Mouse (Mus musculus): ENCODE results near the gene Trp53bp1.

Trp53bp1 gene

DNA sequence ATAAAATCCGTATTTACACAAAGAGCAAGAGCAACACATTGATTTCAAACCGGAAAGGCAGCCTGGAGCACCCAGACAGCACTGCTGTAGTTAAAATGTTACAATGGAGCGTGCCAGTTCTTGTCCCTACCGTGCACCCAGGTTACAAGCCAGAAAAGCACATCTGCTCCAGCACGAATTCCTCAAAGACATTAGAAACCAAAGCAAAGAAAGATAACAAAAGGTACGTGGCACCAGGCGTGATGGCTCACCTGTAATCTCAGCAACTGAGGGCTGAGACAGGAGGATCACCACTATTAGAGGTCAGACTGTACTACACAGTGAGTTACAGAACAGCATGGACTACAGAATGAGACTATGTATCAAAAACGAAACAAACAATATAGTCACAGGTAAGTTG is 2.8 kb downstream of the Trp53bp1 start:
- in situ Hi-C loops (cut with MboI; ENCODE audit: low sequenced_read_pairs): no loop called here

GRCm38 (mm10) chr2:121249758-121250157 is 21.4 kb downstream of the Trp53bp1 start:
- in situ Hi-C loops (cut with MboI; ENCODE audit: low sequenced_read_pairs): no loop called here

DNA sequence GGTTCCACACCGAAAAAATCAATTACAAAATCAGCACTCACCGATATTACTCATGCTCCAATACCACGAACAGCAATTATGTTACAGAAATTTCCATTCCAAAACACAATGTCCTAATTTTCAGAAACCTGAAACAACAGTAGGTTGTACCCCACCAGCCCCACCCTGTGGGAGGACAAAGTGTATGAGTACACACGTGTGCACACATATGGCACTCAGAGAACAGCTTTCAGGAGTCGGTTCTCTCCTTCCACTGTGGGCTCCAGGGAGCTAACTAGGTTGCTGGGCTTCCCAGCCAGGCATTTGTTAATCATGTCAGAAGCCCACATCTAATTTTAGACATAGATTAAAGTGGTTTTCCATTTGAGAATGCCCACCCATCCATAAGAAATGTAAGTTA is 27.1 kb downstream of the Trp53bp1 start:
- in situ Hi-C loops (cut with MboI; ENCODE audit: low sequenced_read_pairs): no loop called here

- in situ Hi-C loops (cut with MboI; ENCODE audit: low sequenced_read_pairs): no loop called here
Observed at GRCm38 (mm10) chr2:121239426-121239825, 31.8 kb downstream of the Trp53bp1 start.

GRCm38 (mm10) chr2:121235460-121236072 is 35.6 kb downstream of the Trp53bp1 start:
- in situ Hi-C loops (cut with MboI; ENCODE audit: low sequenced_read_pairs): no loop called here

DNA sequence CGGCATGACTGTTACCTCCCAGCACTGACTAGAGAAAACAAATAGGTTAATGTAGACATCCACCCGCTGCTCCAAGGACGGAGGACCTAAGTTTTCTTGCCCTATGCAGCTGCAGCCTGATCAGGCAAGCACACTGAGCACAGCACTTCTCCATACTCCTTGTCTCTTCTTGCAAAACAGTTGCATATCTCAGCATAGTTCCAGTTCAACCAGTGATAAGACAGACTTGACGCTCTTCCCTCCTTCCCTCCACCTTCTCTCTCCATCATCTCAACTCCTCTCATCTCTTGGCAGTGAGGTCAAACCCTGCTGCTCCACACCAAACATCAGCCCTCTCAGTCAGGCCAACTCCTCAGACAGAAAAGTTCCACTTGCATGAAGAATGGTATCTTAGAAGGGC is 43.1 kb downstream of the Trp53bp1 start:
- in situ Hi-C loops (cut with MboI; ENCODE audit: low sequenced_read_pairs): no loop called here

DNA sequence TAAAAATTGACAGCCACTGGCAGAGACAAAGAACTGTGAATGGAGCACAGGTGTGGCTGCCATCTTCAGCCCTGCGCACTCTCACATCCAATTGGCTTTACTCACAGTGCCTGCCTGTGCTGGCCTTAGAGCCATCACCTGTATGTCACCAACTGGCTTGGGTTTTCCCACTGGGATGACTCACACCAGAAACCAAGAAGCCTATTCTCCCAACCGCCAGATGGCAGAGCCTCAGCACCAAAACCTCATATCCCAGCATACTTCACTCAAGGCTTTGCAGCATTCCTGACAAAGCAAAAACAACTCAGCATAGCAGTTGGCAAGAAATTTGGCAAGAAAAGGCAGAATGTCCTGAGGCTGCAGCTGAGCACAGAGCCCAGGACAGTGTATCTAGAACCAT is 48.2 kb downstream of the Trp53bp1 start:
- in situ Hi-C loops (cut with MboI; ENCODE audit: low sequenced_read_pairs): no loop called here

DNA sequence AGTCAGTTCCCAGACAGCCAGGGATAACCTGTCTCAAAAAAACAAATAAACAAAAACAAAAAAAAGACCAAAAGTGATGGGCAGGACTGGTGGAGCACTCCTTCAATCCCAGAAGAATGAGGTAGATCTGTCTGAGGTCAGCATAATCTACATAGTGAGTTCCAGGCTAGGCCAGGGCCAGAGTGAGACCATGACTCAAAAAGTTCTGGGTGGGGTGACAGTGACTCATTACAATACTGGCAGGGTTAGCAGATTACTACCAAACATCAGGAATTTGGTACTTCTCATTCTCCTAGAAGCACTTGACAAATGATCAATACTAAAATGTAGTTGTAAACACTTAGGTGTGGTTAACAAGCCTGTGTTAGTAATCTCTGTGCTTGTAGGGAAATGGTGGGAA is 51.2 kb downstream of the Trp53bp1 start:
- in situ Hi-C loops (cut with MboI; ENCODE audit: low sequenced_read_pairs): no loop called here

DNA sequence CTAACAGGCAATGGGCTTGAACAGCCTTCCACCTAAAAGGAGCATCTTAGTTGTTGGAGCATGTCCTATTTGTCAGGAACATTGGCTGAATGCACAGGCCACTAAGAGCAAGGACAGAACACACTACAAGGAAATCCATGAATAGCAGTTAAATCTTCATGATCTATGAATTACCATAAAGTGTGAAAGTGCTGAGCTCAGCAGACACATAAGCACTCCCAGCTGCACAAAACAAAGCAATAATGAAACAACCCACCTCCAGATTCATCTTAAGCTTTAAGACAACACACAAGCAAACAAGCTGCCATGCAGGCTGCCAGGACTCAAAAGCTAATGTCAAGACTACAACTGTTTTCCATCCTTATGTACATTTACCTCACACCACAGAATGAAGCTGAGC is 52.0 kb downstream of the Trp53bp1 start:
- in situ Hi-C loops (cut with MboI; ENCODE audit: low sequenced_read_pairs): no loop called here

GRCm38 (mm10) chr2:121214491-121214890 is 56.7 kb downstream of the Trp53bp1 start:
- in situ Hi-C loops (cut with MboI; ENCODE audit: low sequenced_read_pairs): no loop called here

GRCm38 (mm10) chr2:121206541-121206940 is 64.7 kb downstream of the Trp53bp1 start:
- in situ Hi-C loops (cut with MboI; ENCODE audit: low sequenced_read_pairs): no loop called here

GRCm38 (mm10) chr2:121204276-121204675 is 66.9 kb downstream of the Trp53bp1 start:
- in situ Hi-C loops (cut with MboI; ENCODE audit: low sequenced_read_pairs): no loop called here

- in situ Hi-C loops (cut with MboI; ENCODE audit: low sequenced_read_pairs): loop anchor here (25.0 kb wide), 1 partner anchor 192 kb away; the partner anchor contains the start of gene Strc
Observed at GRCm38 (mm10) chr2:121195466-121195865, 75.7 kb downstream of the Trp53bp1 start.

DNA sequence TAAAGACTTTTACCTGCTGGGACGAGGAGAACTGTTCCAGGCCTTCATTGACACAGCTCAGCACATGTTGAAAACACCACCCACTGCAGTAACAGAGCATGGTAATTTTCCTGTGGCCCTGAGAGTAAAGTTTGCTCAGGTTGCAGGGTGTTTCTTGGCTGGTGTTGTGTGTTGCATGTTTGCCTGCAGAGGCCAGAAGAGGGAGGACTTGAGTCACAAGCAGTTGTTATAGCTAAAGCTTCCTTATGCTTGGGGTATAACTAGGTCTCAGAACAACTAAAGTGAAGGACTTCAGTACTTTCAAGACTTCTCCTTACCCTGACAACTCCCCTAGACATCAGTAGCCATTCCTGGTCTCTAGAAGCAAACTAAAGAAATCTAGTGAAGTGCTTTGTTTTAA is 82.7 kb downstream of the Trp53bp1 start:
- in situ Hi-C loops (cut with MboI; ENCODE audit: low sequenced_read_pairs): loop anchor here (25.0 kb wide), 1 partner anchor 199 kb away; the partner anchor contains the start of gene Strc

DNA sequence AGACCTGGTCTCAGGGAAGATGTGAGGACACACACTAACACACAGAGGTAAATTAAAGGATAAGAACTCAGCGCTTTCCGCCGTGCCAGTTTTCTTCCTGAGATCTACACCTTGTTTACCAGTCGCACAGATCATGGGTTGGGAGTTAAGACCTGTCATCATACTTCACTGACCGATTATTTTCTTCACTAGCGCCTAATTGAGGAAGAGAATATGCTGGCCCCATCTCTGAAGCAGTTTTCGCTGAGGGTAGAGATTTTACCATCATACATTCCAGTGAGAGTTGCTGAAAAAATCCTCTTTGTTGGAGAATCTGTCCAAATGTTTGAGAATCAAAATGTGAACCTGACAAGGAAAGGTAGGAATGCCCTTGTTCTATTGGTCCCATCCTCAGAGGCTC is 87.1 kb downstream of the Trp53bp1 start:
- in situ Hi-C loops (cut with MboI; ENCODE audit: low sequenced_read_pairs): loop anchor here (25.0 kb wide), 1 partner anchor 203 kb away; the partner anchor contains the start of gene Strc

DNA sequence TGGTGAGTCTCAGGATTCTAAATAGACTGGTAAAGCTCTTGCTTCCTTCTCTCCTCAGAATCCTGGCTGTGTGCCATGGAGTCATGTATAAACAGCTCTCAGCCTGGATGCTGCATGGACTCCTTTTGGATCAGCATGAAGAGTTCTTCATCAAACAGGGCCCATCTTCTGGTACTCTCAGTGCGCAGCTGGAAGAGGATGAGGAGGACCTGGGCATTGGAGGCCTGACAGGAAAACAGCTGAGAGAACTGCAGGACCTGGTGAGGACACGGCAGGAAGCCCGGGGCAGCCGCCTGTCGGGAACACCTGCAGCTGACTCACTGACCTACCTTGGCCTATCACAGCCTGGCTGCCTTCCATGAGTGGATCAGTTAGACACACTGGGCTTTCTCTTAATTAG is 87.8 kb downstream of the Trp53bp1 start:
- in situ Hi-C loops (cut with MboI; ENCODE audit: low sequenced_read_pairs): loop anchor here (25.0 kb wide), 1 partner anchor 204 kb away; the partner anchor contains the start of gene Strc

DNA sequence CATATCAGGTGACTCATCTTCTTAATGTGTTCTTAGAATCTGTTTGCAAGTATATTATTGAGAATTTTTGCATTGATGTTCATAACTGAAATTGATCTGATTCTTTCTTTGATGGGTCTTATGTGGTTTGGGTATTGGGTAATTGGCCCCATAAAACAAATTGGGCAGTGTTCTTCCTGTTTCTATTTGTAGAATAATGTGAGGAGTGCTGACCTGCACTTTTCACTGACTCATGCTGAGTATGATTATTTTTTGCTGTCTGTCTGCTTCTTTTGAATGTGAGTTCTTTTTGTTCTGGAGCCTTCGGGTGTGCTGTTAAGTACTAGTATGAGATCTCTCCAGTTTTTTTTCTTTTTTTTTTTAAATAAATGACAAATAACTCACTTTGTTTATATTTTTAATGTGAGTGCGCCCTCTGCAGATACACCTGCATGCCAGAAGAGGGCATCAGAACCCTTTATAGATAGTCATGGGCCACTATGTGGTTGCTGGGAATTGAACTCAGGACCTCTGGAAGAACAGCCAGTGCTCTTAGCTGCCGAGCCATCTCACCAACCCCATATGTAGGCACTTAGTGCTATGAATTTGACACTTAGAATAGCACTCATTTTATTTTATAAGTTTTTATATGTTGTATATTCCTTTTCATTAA is 92.3 kb downstream of the Trp53bp1 start:
- in situ Hi-C loops (cut with MboI; ENCODE audit: low sequenced_read_pairs): loop anchor here (25.0 kb wide), 1 partner anchor 208 kb away; the partner anchor contains the start of gene Strc

GRCm38 (mm10) chr2:121170980-121171742 is 100.0 kb downstream of the Trp53bp1 start, which contains the start of gene Zscan29:
Gene Zscan29 (minus strand): TSS chr2:121171125.
- in situ Hi-C loops (cut with MboI; ENCODE audit: low sequenced_read_pairs): no loop called here

DNA sequence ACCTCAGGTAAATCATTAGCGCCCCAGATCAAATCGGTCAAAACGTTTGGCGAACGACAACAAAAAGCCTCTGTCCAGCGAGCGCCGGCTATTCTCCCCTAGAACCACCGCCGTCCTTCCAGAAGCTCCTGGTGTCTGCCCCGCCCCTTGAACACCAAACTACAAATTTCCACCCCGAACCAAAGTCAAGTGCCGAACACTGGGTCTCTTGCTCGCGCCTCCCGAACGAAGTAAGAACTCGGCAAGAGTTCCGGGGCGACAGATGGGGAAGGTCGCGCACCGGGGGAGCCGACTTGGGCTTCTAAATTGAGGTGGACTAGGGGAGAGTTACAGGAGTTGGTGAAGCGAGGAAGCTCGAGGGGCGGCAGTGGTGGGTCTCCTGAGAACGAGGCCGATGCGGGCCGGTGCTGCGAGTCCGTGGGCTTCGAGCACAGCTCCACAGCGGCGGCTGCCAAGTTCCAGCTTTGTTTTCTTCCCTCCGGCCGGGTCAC is 100.7 kb downstream of the Trp53bp1 start, which contains the start of gene Tubgcp4:
Gene Tubgcp4, plus strand, starts transcription at position 174 of the 491 bp plus-strand sequence.
- in situ Hi-C loops (cut with MboI; ENCODE audit: low sequenced_read_pairs): no loop called here

DNA sequence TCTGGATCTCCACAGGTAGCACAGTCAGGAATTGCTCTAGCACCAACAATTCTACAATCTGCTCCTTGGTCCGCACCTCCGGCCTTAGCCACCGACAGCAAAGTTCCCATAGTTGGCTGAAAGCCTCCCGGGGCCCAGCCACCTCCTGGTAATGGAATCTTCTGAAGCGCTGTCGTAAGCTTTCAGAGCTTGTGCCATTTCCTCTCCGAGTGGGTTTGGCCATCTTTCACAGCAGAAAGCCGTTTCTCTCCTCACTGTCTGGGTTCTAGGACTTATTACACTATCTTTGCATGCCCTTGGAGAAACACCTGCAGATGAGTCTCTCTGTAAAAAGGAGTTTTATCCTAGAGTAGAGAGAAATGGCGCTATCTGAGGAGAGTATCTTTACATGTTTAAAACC is 101.3 kb downstream of the Trp53bp1 start:
- in situ Hi-C loops (cut with MboI; ENCODE audit: low sequenced_read_pairs): no loop called here

- in situ Hi-C loops (cut with MboI; ENCODE audit: low sequenced_read_pairs): no loop called here
Observed at GRCm38 (mm10) chr2:121169173-121169572, 102.0 kb downstream of the Trp53bp1 start.
